Mouse (Mus musculus) G1E (cell line): ENCODE data around the gene Dimt1.

Experiments used
- CTCF ChIP-seq: IDR thresholded peaks from 2 replicates; pipeline ENCODE4 v1.5.1; 2012; ENCODE audit warnings: low read depth, low read length, inconsistent platforms, mixed read lengths
- GATA1 ChIP-seq: IDR thresholded peaks from 2 replicates; pipeline ENCODE4 v1.6.1; 2012; ENCODE audit warnings: borderline replicate concordance, low read length, inconsistent platforms, mixed read lengths
- GATA2 ChIP-seq: IDR thresholded peaks from 2 replicates; pipeline ENCODE4 v1.6.1; 2012; ENCODE audit warnings: low read depth, low read length, inconsistent platforms, borderline replicate concordance
- POLR2AphosphoS5 ChIP-seq: IDR thresholded peaks from 2 replicates; pipeline ENCODE4 v1.6.1; 2012; ENCODE audit warnings: low read depth, low read length, inconsistent platforms; ENCODE audit not compliant: insufficient replicate concordance
- TAL1 ChIP-seq: conservative IDR thresholded peaks from 2 replicates; pipeline ENCODE4 v1.6.1; 2012; ENCODE audit warnings: low read depth, low read length, inconsistent platforms, mixed read lengths

DNA sequence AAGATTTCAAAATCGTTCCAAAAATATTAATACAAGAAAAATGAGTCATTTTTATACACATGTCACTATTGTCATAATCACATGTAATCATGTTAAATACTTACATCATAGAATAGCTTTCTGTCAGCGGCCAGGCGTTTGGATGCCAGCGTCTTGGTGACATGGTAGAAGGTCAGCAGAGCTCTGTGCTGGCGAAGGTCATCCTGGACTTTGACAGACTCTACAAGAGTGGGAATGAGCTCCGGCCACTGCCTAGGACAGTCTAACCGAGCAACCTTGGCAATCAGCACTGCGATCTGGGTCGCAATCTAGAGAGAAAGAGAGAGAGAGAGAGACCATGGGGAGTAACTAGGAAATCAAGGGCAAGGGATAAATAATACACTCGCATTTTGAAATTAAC, 36.8 kb upstream of the Dimt1 start:
- no peak for TF ChIP-seq CTCF
- no peak for TF ChIP-seq GATA1
- TF ChIP-seq POLR2AphosphoS5: no peak
- TF ChIP-seq TAL1: no peak
- TF ChIP-seq GATA2: no peak
